Mouse (Mus musculus): Measurements from ENCODE around the gene H2-Q10.
"Not testable (repeated sequence)": the region's sequence is repeated elsewhere in the genome, so short reads cannot be mapped to it uniquely, and the experiment has no call there.

DNA sequence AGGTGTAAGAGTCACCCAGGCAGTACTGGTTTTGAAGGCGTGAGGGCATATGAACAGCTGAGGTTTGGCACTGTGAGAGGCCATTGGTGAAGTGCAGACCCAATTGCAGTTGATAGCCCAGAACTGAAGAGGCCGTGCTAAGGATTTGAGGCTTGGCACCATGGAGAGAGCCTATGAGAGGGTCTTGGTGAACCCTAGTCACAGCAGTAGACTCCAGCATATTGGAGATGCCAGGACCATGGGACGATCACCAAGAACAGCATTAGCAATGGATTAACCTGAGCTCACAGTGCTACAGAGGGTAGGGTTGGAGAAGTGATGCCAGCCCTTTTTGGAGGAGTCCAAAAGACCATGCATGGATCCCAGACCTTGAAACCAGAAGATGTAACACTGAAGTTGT is 37.7 kb upstream of the H2-Q10 start:
- TF ChIP-seq POLR2A (IDR thresholded peaks at IDR 0.05; ENCODE audit: insufficient read depth, low read length); CTCF (IDR thresholded peaks at IDR 0.05; ENCODE audit: low read depth, low read length); EP300 (IDR thresholded peaks at IDR 0.05; ENCODE audit: insufficient read depth, low read depth, low read length): not testable (repeated sequence)

Data from ES-Bruce4 (cell line).